Mouse (Mus musculus): ENCODE measurements at regions not wholly inside any gene's neighbourhood (a gene's known extent, or its start where the extent isn't known, plus 50 kb on each side); places are given as distances from the start of the nearest gene placed in this dataset.

DNA sequence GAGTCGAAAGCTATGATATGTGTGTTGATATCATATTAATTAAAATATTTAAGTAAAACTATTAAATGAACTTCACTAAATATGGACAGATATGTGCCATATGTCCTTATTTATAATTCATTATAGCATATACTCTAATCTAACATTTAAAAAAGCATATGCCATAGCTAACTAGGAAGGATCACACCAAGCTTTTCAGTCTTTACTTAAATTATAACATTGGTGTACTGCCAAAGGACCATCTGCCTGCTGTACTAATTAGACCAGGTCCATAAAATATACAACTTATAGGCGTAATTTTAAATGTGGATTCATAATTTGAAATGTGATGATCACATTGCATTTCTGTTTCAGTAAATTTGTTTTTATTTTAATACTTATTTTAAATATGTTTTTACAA, 651.9 kb upstream of the Klhl1 start:
- DNase-seq (ENCODE audit: low spot score in 2 of 2) = no peak

DNA sequence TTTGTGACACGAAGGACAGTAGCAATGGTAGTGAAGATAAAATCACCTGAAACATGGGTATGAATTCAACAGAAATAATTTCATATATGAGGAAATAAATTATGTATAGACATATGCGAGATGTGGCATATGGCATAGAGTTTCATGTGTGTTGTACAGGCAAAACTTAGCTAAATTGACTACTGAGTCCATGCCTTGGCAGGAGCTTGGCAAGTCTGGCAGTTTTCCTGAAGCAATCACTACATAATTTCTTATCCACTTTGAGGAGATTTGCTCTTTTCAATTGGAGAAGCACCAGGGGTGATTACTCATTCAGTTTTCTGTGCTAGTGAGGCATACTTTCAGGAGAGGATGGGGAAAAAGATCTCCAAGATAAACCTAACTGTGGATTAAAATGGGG, 646.9 kb upstream of the Klhl1 start:
- DNase-seq (ENCODE audit: low spot score in 2 of 2) = no peak

DNA sequence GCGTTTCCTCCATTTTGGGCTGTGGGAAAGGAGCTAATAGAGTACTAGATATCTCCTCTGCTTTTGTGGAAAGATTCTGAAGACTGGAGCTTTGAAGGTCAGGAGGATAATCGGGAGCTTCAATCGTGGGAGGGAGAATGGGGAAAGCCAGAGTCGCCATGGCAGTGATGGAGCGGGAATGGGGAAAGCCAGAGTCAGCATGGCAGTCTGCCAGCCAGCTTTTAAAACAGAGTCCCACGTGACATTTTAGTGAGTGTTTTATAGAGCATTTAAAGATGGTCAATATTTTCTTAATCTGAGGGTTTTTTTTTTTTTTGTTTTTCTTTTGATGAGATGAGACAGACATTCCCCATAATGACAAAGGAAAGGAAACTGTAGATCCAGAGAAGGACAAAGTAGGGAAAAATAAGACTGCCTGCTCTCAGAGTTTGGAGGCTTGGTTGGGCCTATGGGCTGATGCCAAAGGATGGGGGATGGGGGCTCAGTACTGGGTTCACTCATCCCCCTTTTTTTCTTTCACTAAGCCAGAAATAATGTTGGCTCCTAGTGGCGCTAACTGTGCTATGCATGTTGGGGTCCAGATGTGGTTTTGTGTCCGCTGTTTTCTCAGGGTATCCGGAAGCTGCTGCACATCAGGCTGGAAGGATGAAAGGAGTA, 630.2 kb upstream of the Klhl1 start:
- DNase-seq (ENCODE audit: low spot score in 2 of 2) = no peak

DNA sequence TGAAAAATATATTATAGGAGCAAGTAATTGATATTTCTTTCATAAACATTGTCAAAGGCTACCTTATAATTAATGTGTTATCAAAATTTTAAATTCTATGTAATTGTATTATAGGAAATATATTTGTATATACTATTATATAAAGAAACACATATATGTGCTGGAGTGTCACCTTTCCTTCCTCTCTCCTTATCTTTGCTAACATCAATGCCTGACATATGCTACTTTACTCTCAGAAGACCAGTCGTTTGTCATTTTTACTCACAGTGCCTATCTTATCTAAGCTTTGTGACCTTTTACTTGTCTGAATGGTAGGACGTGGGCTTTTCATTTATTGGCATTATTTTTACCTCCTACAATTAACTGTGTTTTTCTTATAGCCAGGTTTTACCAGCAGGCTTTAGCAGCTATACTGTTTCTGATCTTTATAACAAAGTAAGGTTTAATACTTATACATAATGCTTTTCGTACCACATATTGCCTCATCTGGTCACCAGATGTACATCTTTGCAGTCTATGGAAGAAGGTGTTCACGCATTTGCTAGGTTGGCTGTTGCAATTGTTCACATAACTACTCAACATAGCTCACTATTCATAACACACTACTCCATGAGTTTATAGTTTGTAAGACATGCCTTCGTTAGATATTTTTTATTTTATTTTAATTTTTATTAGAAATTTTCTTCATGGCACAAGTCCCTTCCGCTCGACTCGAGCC, 597.2 kb upstream of the Klhl1 start:
- no peak for DNase-seq (ENCODE audit: low spot score in 2 of 2)

DNA sequence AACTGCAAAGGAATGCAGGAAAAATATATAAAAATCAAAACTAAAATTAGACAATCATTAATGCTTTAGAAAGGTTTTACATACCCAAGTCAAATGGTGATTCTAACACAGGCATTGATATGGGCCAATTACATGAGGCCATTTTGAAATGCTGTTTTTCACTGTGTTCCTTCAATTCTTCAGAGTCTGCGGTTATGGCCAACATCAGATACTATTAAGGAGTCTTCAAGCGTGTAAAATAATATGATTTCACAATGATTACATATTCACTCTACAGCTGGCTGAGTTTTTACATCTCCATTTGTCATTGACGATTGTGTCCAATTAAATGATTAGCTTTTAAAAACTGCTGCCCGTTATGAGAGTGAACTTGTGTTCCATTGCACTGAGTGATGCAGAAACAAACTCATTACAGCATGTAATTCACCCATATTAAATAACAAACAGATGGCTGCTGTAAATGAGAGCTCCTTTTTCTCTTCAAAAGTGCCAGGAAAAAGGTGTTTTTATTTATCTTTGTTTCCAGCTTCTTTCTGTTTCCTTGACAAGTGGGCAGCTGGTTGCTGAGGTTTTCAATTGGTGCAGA, 582.3 kb upstream of the Klhl1 start:
- DNase-seq (ENCODE audit: low spot score in 2 of 2) = peak in 1 of 2 experiments; percentile 6

DNA sequence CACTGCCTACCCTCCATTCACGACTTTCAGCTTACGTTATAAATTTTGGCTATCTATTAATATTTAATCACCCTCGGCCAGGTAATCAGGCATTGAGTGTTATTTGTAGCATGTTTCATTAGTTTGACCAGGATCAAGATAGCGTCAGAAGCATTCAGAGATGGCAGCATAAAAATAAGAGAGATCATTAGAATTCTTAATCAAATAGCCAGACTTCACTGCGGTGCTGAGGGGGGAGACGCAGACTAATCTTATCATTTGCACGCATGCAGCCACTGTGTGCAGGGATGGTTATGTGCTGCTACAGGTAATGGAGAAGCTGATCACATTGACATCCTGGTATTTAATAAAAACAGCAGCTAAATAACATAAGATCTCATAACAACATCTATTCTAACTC, 574.5 kb upstream of the Klhl1 start:
- DNase-seq (ENCODE audit: low spot score in 2 of 2) = no peak

DNA sequence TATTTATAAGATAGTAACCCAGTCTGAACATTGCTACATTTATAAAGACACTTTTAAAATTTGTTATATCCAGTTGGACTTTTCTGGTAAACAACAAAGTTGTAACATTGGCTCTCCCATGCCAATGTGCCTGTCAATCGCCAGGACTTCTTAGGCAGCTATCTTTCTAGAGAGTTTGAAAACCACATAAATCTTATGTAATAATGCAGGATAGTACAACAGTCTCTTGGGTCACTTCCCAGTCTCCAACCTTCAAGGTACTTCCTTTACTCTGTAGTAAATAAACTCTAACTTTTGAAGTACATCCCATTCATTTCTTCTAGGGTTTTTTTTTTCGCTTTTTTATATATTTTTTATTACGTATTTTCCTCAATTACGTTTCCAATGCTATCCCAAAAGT, 570.0 kb upstream of the Klhl1 start:
- no peak for DNase-seq (ENCODE audit: low spot score in 2 of 2)

DNA sequence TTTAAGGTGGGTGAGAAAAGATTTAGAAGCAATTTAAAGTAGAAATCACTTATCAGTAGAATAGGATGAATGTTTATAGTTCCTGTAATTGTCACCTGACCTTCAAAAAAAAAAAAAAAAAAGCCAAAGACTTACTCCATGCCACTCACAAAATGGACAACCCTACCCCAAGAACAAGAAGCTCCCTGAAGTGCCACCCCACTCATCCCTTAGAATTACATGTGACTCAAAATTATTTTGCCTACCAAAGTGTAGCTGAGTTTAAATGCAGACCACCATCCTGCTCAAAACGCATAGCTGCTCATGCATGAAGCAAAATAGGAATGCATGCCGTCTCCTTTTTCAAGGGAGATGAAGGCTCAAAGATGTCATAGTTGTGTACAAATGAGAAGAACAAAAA, 568.4 kb upstream of the Klhl1 start:
- DNase-seq (ENCODE audit: low spot score in 2 of 2) = no peak

DNA sequence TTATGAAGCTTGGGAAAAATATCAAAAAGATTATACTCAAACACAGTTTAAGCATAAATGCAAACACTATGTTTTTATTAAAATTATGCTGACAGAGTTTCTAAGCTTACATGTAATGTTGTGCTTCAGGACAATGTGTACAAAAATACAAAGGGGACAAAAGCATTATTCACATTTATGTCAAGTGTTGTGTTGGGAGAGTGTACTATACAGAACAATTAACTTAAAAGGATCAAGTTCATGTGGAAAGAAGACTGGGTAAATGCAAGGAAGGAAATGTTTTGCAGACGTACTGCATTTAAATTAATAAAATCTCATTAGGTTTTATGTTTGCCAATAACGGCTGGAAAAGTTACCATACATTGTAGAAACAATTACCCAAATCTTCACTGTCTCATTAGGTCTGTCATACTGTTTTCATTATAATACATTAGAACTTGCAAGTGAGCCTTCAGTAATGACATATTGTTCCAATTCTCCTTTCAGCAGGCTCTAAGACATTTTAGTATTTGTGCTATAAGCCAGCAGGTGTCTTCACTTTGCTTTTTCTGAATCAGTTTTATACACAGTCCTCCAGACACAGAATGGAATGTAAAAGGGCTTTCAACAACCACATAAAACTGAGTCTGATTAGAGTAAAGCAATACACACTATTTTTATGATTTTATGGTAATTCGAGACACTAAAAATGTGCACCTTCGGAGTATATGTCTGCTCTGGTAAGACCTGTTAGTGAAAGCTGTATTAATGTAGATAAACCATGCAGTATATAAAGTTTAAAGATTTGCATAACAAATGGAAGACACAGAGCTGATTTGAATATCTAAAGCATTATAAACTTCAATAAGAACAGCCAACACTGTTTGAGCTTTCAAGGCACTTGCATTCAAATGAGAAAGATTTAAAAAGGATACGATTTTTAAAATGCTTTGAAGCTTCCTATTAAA, 567.7 kb upstream of the Klhl1 start:
- DNase-seq (ENCODE audit: low spot score in 2 of 2) = no peak

DNA sequence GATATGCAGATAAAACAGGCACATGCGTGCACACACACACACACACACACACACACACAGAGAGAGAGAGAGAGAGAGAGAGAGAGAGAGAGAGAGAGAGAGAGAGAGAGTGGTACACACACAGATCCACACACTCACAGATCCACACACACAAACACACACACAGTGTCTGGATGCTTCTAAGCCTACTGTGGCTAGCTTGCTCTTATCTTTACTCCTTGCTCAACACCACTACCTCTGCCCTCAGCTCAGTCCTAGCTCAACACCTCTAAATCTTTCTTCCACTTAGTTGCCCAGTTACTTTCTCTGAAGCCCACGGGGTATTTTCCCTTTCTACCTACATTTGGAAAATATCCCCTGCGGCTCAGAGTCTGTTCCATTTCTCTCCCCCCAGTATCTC, 555.9 kb upstream of the Klhl1 start:
- no peak for DNase-seq (ENCODE audit: low spot score in 2 of 2)

DNA sequence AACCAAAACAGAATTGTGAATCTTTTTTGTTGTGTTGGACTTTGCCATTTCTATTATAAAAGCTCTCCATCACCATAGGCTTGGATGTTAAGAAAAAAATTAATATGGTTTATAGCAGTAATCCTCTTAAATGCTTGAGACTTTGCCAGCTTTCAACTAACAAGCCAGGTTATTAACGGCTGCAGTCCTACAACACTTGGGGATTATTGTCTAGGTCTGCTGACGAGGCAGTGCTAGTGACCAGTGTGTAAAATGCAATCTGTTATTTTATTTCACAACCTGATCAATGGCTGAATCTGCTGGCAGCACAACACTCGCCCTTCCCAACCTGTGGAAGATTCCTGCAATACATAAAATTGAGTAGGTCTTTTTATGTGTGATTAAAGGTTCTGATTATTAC, 549.9 kb upstream of the Klhl1 start:
- DNase-seq (ENCODE audit: low spot score in 2 of 2) = no peak

DNA sequence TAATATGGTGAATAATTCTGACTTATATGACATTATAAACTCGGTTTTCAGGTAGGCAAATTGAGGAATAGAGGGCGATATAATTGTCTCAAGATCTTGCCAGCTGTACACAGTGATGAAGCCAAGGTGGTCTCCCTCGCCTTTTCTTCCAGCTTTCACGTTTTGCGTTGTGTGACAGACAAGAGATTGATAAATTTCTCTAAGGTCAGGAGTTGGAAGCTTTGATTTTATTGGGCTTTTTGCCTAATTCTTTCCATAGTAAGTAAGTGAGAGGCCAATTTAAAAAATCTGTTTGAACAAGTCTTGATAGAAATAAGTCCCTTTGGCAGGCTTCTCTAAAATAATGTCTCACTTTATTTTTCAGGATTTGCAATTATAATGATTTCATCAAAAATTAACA, 549.4 kb upstream of the Klhl1 start:
- DNase-seq (ENCODE audit: low spot score in 2 of 2) = no peak

DNA sequence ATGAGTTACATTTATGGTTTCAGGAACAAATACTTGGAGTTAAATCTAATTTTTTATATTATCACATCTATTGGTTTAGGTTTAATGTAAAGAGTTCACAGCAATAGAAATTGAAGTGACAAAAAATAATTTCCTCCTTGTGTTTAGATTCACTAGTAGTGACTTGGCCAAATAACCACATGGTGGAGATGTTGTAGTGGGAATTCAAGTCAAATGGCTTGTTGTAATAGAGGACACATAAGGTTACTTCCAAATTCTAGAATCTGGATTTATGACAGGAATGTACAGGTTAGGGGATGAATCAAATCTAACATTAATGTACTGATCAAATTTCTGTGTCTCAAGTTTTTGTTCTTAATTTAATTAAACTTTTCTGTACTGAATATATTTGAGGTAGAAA, 526.4 kb upstream of the Klhl1 start:
- DNase-seq (ENCODE audit: low spot score in 2 of 2) = peak in 1 of 2 experiments; percentile 17

DNA sequence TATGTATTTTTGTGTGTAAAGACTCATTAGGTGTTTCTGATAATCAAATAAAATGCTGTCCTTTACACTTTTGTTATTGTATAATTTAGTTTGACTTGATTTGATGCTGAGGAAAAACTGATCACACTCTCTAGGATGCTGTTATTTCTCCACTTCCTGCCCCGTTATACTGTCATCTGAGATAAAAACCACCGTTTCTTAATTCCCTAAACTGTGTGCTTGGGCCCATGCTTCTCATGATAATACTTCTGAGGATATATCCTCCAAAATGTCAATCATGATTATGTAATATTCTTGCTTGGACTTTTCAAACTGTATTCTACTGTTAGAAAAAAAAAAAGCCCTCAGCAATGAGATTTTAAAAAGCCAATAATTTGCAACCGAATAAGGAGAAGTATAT, 520.9 kb upstream of the Klhl1 start:
- DNase-seq (ENCODE audit: low spot score in 2 of 2) = no peak

DNA sequence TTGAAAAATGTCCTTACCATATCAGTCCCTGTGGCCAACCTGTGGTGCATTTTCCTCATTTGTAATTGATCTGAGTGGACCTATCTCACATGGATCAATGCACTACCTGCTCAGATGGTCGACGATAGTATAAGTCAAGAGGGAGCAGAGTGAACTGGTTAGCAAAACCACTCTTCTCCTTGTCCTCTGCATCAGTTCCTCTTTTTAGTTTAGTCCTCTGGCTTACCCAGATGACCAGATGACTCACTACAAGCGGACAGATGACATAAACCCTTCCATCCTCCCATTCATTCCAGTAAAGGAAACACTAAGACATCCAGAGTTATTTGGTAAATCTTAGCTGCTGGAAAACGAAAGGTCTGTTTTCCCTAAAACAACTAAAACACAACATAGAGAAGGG, 509.6 kb upstream of the Klhl1 start:
- DNase-seq (ENCODE audit: low spot score in 2 of 2) = no peak

DNA sequence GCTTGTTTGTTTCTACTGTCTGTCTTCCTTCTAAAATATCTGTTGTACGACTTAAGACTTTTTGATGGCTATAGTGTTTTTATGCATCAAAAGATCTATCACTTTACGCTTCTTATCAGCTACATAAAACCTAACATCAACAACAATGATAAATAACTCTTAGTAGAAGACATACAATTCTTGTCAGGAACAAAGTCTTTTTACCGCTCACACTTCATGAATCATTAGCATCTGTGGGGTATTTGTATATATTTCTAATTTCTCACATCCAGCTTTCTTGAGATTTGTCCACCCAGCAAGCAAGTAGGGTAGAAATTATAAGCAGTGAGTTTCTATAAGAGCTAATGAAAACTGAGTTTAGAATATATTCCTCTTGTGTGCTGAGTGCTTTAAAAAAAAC, 487.4 kb upstream of the Klhl1 start:
- no peak for DNase-seq (ENCODE audit: low spot score in 2 of 2)

DNA sequence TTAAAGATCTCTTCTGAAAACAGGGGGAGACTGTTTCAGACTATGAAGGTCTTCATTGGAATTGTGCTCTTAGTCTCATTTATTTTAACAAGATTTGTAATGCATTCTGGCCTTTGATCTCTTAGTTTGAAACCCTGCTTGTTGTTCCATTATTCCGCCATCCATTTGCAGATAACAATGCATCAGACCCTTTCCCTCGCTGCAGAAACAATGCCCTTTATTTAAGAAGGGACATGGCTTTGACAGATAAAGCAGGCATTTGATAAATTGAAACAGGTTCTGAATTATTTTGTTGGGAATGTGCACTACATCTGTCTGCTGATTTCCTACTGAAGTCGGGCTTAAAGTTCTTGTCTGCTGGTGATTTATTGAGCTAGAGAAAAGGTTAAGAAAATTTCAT, 476.2 kb upstream of the Klhl1 start:
- no peak for DNase-seq (ENCODE audit: low spot score in 2 of 2)

DNA sequence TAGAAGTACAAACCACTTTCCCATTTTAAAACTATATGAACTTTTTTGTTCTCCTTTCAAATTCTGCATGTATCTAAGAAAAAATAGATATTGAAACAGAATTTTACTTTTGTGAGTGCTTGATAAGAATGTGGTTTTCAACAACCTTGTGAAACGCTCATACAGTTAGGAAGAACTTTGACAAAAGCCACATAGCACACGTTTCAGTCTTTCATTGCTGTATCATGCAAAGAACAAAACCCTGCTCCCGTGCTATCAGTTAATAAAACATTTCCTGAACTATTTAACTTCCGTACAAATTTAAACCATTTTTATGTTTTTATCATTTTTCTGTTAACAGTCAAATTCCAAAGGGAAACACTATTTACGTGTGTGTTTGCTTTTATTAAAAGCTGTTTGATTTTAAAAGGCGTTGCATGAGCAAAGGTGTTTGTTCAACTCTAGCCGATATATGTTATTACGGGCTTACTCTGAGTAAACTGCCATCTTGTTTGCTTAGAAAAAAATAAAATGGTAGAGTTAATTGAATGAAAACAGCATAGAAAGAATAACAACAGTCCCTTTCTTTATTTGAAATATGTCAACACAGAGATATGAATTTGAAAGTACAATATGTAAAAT, 471.8 kb upstream of the Klhl1 start:
- no peak for DNase-seq (ENCODE audit: low spot score in 2 of 2)

DNA sequence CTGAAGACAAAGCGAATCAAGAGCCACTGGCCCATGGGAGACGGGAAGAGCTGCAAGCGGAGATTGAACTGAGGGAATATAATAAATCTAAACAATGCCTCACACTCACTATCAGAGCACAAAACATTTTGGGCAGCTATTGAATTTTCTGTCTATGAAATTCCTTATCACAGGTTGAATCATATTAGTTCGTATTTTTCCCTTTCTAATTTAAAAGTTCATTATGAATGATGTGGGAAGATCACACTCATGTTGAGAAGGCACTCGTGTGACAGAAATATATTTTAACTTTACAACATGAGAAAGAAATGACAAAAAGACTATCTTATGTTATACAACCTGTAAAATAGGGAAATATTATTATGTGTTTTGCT, 444.2 kb upstream of the Klhl1 start:
- no peak for DNase-seq (ENCODE audit: low spot score in 2 of 2)

DNA sequence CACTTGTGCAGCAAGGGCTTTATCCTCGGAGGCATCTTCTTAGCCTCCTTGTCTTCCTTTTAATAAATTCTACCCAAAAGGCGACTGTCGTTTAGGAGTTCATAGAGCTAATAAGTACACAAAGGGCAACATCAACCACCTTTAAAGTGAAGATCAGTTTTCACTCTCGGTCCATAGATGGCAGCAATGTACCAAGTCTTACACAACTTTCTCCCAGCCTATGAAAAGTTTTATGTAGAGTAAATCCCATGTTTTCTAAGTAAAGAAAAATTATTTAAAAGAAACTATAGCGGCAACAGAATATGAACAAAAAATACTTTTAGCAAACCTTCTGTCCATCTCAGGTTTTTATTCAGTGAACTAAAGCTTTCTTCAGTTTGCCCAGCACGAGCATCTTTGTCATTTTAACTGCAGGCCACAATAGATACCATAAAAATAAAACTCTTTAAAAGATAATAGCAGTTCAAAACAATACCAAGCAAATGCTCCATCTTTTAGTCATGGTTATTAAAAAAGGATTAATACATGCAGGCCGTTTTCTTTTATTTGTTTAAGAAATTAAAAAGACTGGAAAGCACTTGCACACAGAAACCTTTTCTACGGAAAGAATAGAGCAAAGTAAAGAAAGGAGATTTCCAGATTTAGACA, 443.6 kb upstream of the Klhl1 start:
- peak in 1 of 2 experiments; percentile 14 for DNase-seq (ENCODE audit: low spot score in 2 of 2)

DNA sequence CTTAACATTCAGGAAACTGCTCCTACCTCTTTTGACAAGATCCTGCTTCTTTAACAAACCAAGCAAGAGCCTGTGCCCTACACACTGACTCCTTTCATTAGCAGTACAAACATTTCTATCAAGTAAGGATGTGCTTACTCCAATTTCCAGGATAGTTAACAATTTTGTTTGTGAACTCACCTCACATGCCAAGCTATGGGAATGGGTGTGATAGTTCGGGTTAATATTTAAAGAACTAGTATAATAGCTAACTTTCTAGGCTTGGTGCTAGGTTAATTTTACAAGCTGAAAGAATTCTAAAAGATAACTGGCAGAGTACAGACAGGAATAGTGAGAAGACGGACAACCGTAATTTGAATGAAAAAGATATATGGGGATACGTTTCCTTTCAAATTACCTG, 437.2 kb upstream of the Klhl1 start:
- no peak for DNase-seq (ENCODE audit: low spot score in 2 of 2)
